Mouse (Mus musculus): ENCODE data around the gene Map6.

DNA sequence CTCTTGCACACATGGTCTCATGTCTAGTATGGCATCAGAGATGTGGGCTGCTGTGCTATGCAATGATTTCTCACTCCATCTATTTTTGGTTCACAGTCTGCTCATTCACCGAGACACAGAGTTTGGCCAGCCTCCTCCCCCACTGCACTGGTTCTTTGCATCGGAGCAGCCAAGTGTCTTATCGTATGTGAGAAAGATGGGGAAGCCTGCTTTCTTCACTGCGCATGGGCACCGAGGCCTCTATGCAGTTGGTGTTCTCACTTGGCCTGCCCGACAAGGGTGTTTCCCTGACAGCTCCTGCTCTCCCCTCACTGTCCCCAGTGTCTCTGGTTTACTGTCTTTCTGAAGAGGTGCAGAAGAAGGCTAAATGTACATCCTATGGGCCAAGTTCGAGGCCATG lies 12.2 kb upstream of the Map6 start:
- TF ChIP-seq GATA1 (IDR thresholded peaks at IDR 0.05; ENCODE audit: borderline replicate concordance, low read length) (no peak), FLI1 (IDR thresholded peaks at IDR 0.05; ENCODE audit: low read length) (no peak)

All from megakaryocyte, embryonic 14.5 days (primary cell).